Mouse (Mus musculus): ENCODE data around the gene Trim42. TPM values are rescaled to one million over a fixed set of nuclear protein-coding genes. Genes with fewer than 3 reads are reported as not detected.

Gene Trim42
- not detected for total RNA-seq (2021)
- long read RNA-seq, experiment 1: 0 reads
- long read RNA-seq, experiment 2: 0 reads

DNA sequence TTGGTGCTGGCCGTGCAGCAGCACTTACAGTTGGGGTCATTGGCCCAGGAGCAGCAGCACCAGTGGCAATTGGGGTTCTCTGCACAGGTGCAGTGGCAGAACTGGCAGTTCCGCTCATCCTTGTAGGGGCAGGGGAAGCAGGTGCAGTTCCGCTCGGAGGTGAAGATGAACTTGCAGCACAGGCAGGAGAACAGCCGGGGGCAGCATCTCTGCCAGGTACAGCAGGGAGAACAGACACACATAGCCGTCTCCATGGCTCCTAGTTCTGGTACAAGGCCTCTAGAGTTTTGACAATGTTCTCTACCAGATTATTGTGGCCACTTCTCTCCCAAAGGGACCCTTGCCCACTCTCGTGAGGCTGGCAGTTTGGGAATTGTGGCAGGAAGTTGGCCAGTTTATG, at the start of gene Trim42:
Gene Trim42 (minus strand): TSS at position 368 of the 400 bp plus-strand sequence.
- DNase-seq (ENCODE audit: low spot score in 2 of 2): no peak

GRCm38 (mm10) chr9:97414876-97415668, 45.3 kb upstream of the Trim42 start:
- no peak for DNase-seq (ENCODE audit: low spot score in 2 of 2)

DNA sequence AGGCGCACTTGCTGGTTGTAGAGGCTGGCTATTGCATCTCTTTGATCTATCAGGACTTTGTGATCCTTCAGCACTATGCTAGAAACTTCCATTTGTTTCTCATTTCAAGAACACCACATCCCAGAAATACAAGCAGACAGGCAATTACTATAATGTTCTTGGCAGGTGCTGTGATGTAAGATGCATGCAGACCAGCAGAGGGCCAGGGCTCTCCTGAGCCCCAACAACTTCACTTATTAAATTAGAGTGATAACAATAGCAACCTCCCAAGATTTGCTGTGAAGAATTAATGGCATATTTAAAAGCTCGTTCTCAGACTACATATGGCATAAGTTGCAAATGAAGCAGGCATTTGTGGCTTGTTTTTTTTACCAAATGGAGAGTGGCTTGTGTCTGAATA, 38.4 kb upstream of the Trim42 start:
- no peak for DNase-seq (ENCODE audit: low spot score in 2 of 2)

GRCm38 (mm10) chr9:97356441-97356840, 13.3 kb downstream of the Trim42 start:
- DNase-seq (ENCODE audit: low spot score in 2 of 2): no peak

- DNase-seq (ENCODE audit: low spot score in 2 of 2): no peak
These were observed 24.9 kb downstream of the Trim42 start for GRCm38 (mm10) chr9:97344767-97345297.

GRCm38 (mm10) chr9:97341772-97342171, 28.0 kb downstream of the Trim42 start:
- DNase-seq (ENCODE audit: low spot score in 2 of 2): no peak

DNA sequence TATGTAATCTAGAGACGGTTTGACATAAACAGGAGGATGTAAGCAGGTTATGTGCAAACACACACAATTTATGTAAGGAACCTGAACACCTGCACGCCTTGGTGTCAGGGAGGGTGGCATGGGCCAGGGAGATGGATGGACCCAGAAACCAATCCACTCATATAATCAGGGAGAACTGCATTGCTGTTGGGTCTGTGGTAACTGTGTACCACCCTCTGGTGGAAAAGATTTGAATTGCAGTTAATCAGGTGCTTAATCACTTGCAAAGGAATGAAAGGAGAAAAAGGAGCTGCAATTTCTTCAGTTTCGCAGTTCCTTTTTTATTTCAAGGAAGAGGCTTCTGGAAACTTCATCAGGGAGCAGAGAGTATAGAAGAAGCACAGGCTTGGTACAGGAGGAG, 46.9 kb downstream of the Trim42 start:
- no peak for DNase-seq (ENCODE audit: low spot score in 2 of 2)

DNA sequence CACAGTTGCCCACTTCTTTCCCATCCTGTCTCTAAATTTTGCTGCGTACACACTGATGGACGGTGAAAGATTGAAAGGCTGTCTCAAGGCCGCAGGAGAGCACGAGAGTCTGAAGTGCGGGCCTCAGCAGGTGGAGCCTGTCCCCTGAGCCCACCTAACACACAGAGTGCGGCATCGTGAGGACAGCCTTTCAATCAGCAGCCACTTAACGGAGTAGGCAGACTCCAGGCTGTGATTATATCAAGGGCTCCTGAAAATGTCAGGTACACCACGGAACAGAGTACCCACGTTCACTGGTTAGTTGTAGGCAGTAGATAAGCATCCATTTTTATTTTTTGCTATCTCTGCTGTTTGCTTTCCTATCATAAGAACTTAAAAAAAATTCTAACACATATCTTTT, 47.6 kb downstream of the Trim42 start:
- DNase-seq (ENCODE audit: low spot score in 2 of 2): no peak

GRCm38 (mm10) chr9:97315421-97316055, 54.2 kb downstream of the Trim42 start:
- DNase-seq (ENCODE audit: low spot score in 2 of 2): no peak

- no peak for DNase-seq (ENCODE audit: low spot score in 2 of 2)
These were observed 58.1 kb downstream of the Trim42 start for GRCm38 (mm10) chr9:97311614-97312013.

DNA sequence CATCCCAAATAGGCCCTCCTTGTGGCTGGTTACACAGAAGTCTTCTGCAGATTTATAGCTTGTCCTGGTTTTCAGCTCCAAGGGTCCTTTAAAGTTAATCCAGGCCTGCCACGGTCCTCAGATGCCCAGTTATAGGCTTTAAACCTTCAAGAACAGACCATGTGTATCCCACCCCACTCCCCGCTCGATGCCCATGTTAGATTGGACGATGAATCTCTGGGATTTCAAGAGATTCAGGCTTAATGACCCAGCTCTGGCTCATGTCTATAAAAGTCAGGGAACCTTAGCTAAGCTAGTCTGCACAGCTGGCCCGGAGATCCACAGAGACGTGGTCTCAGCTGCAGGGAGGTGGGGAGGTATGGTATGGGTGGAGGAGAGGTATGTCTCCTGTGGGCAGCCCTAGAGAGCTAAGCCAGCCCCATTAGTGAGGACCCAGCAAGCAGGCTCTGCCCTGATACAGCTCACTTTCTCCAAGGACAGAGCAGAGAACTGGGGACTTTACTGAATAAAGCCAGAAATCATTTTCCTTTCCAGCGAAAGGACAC, 60.2 kb downstream of the Trim42 start:
- no peak for DNase-seq (ENCODE audit: low spot score in 2 of 2)

GRCm38 (mm10) chr9:97307705-97308485, 61.9 kb downstream of the Trim42 start:
- no peak for DNase-seq (ENCODE audit: low spot score in 2 of 2)
